Mouse (Mus musculus): Measurements from ENCODE around the gene Nedd9. TPM values are rescaled to one million over a fixed set of nuclear protein-coding genes. Genes with fewer than 3 reads are reported as not detected.

The Nedd9 gene
- polyA plus RNA-seq, 1 experiment from 2014 or later, result 20.4 TPM

DNA sequence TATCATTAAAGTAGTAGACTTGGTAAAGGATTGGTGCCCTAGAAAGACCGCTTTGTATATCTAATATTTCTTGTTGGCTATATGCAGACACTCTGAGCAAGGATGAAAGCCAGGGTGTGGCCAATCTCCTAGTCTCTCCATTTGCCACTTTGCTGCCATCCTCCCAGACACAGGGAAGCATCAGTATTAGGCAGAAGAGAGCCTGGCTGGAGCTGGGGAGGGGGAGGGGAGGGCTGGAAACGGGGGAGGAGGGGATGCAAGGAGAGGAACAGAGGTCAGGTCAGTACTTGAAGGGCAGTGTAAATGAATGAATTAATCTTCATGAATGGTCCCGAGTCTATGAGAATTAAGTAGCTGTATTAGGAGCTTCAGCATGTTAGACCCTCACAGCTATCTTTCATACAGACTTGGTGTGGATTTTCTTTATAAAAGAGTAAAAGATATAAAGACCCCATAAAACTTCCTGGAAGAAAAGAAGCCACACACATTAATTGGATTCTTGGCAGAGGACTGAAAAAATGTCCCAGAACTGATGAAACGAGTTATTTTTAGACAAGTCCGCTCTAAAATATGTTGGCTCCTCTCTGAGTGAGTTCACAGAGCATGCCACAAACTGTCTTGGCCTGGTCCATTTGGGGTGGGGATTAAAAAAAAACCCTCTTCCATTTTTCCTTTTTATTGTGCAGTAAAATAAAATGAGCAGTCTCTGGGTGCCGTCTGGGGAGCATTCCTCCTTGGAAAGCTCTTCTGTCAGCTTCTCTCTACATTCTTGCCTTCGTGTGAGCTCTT is 23.7 kb upstream of the Nedd9 start:
- no peak overlapping the region for H3K27ac ChIP-seq
- no peaks in the 10 kb centered on the region for H3K9me3 ChIP-seq
- peaks cover 2% of the 10 kb centered on the region; the same call in 1 of the 2 replicates for H3K4me1 ChIP-seq
- H3K4me2 ChIP-seq, result no peak overlapping the region
- no peak for ATAC-seq (ENCODE audit: low FRiP score)
- no peaks in the 10 kb centered on the region for H3K27me3 ChIP-seq
- no peak overlapping the region for H3K4me3 ChIP-seq (replicated peaks)
- WGBS, result 56% methylated on average over 7 of the region's 7 CpGs
- no peaks in the 10 kb centered on the region for H3K36me3 ChIP-seq (replicated peaks)
- H3K9ac ChIP-seq, result no peak overlapping the region

DNA sequence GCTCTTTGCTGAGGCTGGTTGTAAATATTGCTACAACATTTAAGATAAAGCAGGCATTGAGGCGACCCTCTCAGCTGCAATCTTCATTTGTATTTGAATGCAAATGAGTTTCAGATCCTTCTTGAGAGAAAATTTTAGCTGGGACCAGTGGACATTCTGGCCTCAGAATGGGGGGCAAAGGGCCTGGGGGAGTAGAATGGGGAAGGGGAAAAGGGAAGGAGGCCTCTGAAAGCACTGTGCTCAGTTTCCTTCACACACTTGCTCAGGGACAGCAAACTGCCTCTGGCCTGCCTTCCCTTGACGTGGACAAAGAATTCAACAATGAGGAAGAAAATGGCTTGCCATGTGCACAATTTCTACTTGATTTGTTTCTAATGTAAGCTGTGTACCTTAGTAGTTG is 18.4 kb upstream of the Nedd9 start:
- Histone ChIP-seq H3K27ac (no peak overlapping the region), H3K9ac (no peak overlapping the region), H3K4me3 (replicated peaks) (no peak overlapping the region), H3K27me3 (no peaks in the 10 kb centered on the region; the same call in 1 of the 2 replicates), H3K4me2 (no peak overlapping the region), H3K4me1 (peaks cover 7% of the 10 kb centered on the region; the same call in 1 of the 2 replicates), H3K9me3 (no peaks in the 10 kb centered on the region), H3K36me3 (replicated peaks) (no peaks in the 10 kb centered on the region)
- WGBS, result 39% methylated on average over 2 of the region's 2 CpGs
- ATAC-seq (ENCODE audit: low FRiP score), result no peak

DNA sequence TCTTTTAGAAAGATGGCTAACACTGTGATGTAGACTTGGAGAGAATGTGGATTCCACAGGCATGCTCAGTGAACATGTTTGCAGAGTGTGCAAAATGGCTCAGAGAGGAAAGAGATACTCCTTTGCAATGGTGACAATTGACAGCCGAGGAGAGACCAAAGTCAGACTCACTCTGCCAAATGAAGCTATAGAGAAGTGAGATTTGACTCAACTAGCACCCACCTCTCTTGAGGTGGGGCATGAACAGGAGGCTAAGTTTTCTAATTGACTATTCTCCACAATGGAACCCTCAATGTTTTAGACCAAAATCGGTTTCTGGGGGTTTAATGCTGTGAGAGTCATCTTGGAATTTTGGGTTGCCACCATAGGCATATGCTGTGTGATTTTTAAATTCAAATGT is 17.8 kb upstream of the Nedd9 start:
- Histone ChIP-seq H3K4me2 (no peak overlapping the region), H3K27ac (no peak overlapping the region), H3K27me3 (peaks cover 1% of the 10 kb centered on the region), H3K4me3 (replicated peaks) (no peak overlapping the region), H3K9me3 (no peaks in the 10 kb centered on the region), H3K9ac (no peak overlapping the region), H3K4me1 (peaks cover 7% of the 10 kb centered on the region; the same call in 1 of the 2 replicates), H3K36me3 (replicated peaks) (no peaks in the 10 kb centered on the region)
- ATAC-seq (ENCODE audit: low FRiP score), result no peak
- 83% methylated on average over 2 of the region's 2 CpGs for WGBS

DNA sequence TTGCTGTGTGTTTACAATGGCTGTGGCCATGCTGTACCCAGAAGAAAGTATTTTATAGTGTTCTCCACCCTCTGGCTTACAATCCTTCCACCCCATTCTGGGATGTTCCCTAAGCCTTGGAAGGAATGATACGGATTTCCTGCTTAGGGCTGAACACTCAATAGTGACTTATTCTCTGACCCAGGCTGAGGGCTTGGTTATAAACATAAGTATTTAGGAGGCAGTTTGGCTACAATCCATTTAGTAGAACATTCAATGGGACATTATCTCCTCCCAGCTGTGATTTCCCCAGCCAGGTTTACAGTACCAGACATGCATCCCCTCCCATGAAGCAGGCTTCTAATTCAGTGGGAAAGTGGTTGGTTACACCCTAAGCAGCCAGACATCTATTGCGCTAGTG is 17.3 kb upstream of the Nedd9 start:
- H3K4me1 ChIP-seq, result peaks cover 7% of the 10 kb centered on the region; the same call in 1 of the 2 replicates
- no peak overlapping the region for H3K4me3 ChIP-seq (replicated peaks)
- H3K9ac ChIP-seq, result no peak overlapping the region
- H3K4me2 ChIP-seq, result no peak overlapping the region
- no peak for ATAC-seq (ENCODE audit: low FRiP score)
- WGBS, result 92% methylated on average over 2 of the region's 2 CpGs
- no peaks in the 10 kb centered on the region for H3K36me3 ChIP-seq (replicated peaks)
- peaks cover 6% of the 10 kb centered on the region for H3K27me3 ChIP-seq
- no peak overlapping the region for H3K27ac ChIP-seq
- H3K9me3 ChIP-seq, result no peaks in the 10 kb centered on the region

DNA sequence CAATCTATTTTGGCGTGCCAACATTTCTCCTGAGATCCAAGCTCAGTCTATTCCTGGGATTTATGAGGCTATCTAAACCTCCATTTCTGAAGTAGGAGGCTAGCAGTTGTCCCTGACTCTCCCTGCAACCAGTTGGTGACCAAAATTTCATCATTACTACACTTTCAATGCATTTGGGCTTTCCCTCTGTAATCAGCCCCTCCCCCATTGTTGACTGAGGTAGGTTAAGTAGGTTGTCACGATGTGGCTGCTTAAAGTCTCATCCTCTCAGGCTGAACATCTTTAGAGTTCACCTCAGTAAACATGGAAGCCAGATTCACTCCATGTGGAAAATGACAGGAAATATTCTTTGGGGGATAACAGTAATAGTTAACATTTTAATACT is 15.7 kb upstream of the Nedd9 start:
- Histone ChIP-seq H3K4me1 (peaks cover 15% of the 10 kb centered on the region; the same call in 1 of the 2 replicates), H3K9ac (no peak overlapping the region), H3K36me3 (replicated peaks) (no peaks in the 10 kb centered on the region), H3K27ac (no peak overlapping the region), H3K4me2 (no peak overlapping the region), H3K4me3 (replicated peaks) (no peak overlapping the region), H3K27me3 (peaks cover 6% of the 10 kb centered on the region), H3K9me3 (no peaks in the 10 kb centered on the region)
- no peak for ATAC-seq (ENCODE audit: low FRiP score)
- WGBS, result 96% methylated on average over 2 of the region's 2 CpGs

DNA sequence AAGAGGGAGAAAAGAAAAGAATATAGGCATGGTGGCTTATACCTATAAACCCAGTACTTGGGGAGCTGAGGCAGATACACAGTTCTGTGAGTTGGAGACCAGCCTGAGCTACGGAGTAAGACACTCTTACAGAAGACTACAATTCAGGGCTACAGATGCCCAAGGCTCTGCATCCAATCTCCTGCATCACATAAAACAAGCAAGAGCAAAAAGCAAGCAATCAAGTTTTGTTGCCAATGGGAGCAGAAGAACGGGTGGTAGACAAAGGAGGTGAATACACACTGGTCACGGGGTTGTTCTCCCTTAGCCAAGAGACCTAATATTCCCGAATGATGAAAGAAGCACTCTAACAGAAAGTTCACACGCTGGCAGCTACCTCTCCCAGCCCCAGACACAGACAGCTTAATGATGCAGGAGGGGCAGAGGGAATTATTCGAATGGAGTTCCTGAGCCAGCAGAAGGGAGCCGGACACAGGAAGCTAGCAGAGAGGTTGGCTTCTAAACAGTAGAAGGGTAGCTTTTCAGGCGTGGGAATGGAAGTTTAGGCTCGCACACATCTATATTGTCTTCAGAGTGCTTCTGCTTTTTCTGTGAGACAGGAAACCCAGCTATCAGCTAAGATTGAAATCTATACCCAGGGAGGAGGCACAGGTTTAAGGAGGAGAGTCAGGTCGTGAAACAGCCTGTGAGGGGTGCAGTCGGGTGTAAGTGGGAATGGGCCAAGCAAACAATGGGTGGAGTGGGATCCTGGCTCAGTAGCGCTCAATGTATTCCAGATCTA is 15.2 kb upstream of the Nedd9 start:
- H3K4me2 ChIP-seq, result no peak overlapping the region
- WGBS, result 75% methylated on average over 12 of the region's 12 CpGs
- H3K9me3 ChIP-seq, result no peaks in the 10 kb centered on the region
- H3K9ac ChIP-seq, result no peak overlapping the region
- no peaks in the 10 kb centered on the region for H3K36me3 ChIP-seq (replicated peaks)
- no peak for ATAC-seq (ENCODE audit: low FRiP score)
- H3K4me1 ChIP-seq, result peaks cover 17% of the 10 kb centered on the region; the same call in 1 of the 2 replicates
- no peak overlapping the region for H3K27ac ChIP-seq
- no peak overlapping the region for H3K4me3 ChIP-seq (replicated peaks)
- H3K27me3 ChIP-seq, result peaks cover 6% of the 10 kb centered on the region

DNA sequence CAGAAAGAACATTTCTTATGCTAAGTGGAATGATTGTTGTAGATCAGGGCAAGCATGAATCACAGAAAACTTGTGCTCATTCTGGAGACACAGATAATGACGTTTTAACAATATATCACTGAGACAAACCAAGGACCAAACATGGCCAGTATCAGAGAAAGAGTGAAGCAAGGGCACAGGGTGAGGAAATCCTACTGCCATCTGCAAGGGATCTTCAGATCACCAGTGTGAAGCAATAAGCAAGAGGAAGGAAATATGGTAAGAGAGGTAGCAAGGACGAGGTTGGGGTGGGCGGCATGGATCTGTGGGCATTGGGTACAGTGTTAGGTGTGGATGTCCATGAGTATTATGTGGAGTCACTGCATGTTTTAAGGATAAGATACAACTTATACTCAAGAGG is 13.6 kb upstream of the Nedd9 start:
- ATAC-seq (ENCODE audit: low FRiP score), result no peak
- Histone ChIP-seq H3K27ac (no peak overlapping the region), H3K4me2 (no peak overlapping the region), H3K9ac (no peak overlapping the region), H3K4me1 (peaks cover 15% of the 10 kb centered on the region; the same call in 1 of the 2 replicates), H3K36me3 (replicated peaks) (no peaks in the 10 kb centered on the region), H3K27me3 (peaks cover 6% of the 10 kb centered on the region), H3K9me3 (no peaks in the 10 kb centered on the region), H3K4me3 (replicated peaks) (no peak overlapping the region)
- 88% methylated on average over 3 of the region's 3 CpGs for WGBS

DNA sequence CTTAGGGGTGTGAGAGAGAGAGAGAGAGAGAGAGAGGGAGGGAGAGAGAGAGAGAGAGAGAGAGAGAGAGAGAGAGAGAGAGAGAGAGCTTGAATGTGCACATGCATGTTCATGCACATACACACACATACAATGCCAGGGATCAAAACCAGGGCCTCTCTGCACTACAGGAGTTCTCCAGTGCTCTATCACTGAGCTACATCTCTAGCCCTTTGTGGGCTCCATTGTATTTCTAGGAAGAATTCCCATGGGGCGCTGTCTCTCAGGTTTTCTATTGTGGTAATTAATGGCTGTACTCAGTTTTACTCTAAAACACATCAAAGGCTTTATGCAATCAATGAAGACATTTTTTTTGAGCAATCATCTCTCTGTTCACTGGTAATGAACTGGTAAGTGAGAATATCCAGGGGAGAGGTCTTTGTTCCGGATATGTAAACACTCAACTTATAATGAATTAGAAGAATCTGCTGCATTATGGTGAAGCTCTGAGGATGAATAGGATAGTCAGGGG is 11.5 kb upstream of the Nedd9 start:
- Histone ChIP-seq H3K9ac (no peak overlapping the region), H3K27me3 (peaks cover 6% of the 10 kb centered on the region), H3K36me3 (replicated peaks) (no peaks in the 10 kb centered on the region), H3K4me1 (peaks cover 10% of the 10 kb centered on the region; the same call in 1 of the 2 replicates), H3K4me3 (replicated peaks) (no peak overlapping the region), H3K4me2 (no peak overlapping the region), H3K27ac (no peak overlapping the region), H3K9me3 (no peaks in the 10 kb centered on the region)
- peak; percentile 27; the same call in 1 of the 2 replicates for ATAC-seq (ENCODE audit: low FRiP score)
- 57% methylated on average over 2 of the region's 2 CpGs for WGBS

DNA sequence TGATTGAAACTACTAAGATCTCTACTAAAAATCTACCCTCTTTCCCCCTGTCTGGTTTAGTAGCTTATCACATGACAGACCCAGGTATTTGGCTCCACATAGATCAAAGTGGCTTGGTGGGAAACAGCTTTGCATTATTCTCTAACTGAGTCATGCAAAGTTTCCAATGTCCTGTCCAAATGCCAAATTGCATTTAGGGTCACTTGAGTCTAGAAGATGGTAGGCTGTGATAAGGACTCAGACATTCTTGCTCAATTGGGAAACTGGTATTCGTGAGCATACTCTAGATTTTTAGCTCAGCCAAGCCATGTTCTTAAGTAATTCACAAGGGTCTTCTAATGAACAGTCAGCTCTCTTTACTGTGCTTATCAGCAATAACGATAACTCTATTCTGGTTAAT is 7.5 kb upstream of the Nedd9 start:
- Histone ChIP-seq H3K36me3 (replicated peaks) (no peaks in the 10 kb centered on the region), H3K27me3 (peaks cover 2% of the 10 kb centered on the region; the same call in 1 of the 2 replicates), H3K9me3 (no peaks in the 10 kb centered on the region), H3K4me3 (replicated peaks) (no peak overlapping the region), H3K4me2 (no peak overlapping the region), H3K9ac (no peak overlapping the region), H3K27ac (no peak overlapping the region), H3K4me1 (peaks cover 13% of the 10 kb centered on the region)
- WGBS, result 92% methylated on average over 2 of the region's 2 CpGs
- ATAC-seq (ENCODE audit: low FRiP score), result no peak

DNA sequence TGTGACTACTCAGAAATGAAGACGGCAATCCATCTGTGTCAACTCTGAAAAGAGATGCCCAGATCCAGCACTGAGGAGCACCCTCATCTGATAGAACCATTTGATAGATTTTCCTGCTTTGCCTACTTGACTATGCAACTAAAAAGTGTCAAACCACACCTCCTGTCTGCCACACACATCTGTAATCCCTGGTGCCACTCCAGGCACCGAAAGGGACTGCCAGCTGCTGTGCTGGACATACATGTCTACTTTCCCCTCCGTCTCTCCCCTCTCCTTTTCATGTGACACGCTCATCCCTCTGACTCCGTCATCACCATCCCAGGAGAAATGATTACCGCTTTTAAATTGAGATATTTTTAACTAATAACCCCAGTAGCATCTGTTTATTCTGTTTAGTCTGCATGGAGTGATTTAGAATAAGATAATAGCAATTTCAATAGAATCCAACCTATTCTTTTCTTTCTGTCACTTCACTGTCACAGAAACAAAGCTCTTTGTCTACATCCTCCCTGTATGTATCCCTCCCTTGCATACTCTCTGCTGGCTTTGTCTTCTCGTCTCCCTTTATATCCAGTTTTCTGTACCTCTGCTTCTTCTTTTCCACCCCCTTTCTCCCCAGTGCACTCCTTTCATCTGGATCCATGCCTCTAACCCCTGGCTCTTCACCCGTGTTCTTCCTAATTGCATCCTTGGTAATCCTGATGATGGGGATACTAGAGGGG is 5.0 kb upstream of the Nedd9 start:
- Histone ChIP-seq H3K27me3 (no peaks in the 10 kb centered on the region), H3K27ac (no peak overlapping the region), H3K9ac (no peak overlapping the region), H3K36me3 (replicated peaks) (no peaks in the 10 kb centered on the region), H3K4me3 (replicated peaks) (no peak overlapping the region), H3K4me2 (no peak overlapping the region), H3K9me3 (no peaks in the 10 kb centered on the region), H3K4me1 (peaks cover 3% of the 10 kb centered on the region; the same call in 1 of the 2 replicates)
- no peak for ATAC-seq (ENCODE audit: low FRiP score)
- 71% methylated on average over 8 of the region's 8 CpGs for WGBS

DNA sequence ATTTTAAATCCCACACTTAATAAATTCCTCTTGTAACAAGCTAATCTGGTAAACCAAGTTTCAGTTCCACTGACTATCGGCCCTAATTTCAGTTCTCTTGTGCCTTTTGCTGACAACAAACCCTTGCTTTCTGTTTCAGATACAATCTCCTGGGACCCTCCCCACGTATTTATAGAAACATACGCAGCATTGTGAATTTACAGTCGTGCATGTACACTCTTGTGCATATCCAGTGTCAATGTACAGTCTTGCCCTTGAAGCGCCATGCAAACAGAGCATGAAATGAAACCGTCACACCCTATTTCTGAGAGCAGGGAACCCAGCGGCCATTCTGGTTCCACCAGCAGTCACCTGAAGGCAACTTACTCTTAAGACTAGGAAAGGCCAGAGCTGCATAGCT is 4.4 kb upstream of the Nedd9 start:
- Histone ChIP-seq H3K4me2 (no peak overlapping the region), H3K4me3 (replicated peaks) (no peak overlapping the region), H3K9me3 (no peaks in the 10 kb centered on the region), H3K9ac (no peak overlapping the region), H3K27ac (no peak overlapping the region), H3K36me3 (replicated peaks) (no peaks in the 10 kb centered on the region), H3K4me1 (peaks cover 3% of the 10 kb centered on the region; the same call in 1 of the 2 replicates), H3K27me3 (no peaks in the 10 kb centered on the region)
- 85% methylated on average over 7 of the region's 7 CpGs for WGBS
- no peak for ATAC-seq (ENCODE audit: low FRiP score)

DNA sequence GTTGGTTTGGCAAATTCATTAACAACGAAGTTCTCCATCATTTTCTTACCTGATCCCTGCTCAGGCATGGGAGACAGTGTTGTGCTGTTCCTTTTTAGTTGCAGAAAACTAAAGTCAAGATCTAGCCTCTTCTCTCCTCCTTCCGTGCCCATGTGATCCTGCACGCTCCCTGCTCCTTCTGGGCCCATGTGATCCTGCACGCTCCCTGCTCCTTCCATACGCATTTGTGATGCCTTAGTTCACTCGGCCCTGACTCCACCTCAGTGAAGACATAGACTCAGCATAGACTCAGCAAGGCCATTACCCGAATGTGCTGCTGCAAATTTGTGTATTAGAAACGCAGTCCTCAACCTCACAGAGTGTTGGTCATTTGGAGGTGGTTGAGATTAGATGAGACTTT is 3.1 kb upstream of the Nedd9 start:
- no peaks in the 10 kb centered on the region for H3K36me3 ChIP-seq (replicated peaks)
- ATAC-seq (ENCODE audit: low FRiP score), result no peak
- no peak overlapping the region for H3K27ac ChIP-seq
- no peaks in the 10 kb centered on the region for H3K9me3 ChIP-seq
- no peak overlapping the region for H3K9ac ChIP-seq
- H3K4me2 ChIP-seq, result no peak overlapping the region
- H3K27me3 ChIP-seq, result no peaks in the 10 kb centered on the region
- 90% methylated on average over 8 of the region's 8 CpGs for whole genome bisulfite sequencing
- no peak overlapping the region for H3K4me3 ChIP-seq (replicated peaks)
- peaks cover 3% of the 10 kb centered on the region; the same call in 1 of the 2 replicates for H3K4me1 ChIP-seq
